Mouse (Mus musculus) forebrain, embryonic 13.5 days (tissue): ENCODE results near the gene Gm9803. TPM values are rescaled to one million over a fixed set of nuclear protein-coding genes. Genes with fewer than 3 reads are reported as not detected.

Source experiments
- ATAC-seq: fragments of 200-750 bp; cut with Nextera tagmentation; 2 replicates; pipeline ENCODE4 v1.8.0; 2017
- H3K27ac ChIP-seq: fragments of 300-500 bp; sonication (generic); 2 replicates; pipeline ENCODE4 v1.5.1; 2015; ENCODE audit warnings: inconsistent platforms, mild to moderate bottlenecking, moderate library complexity
- H3K27me3 ChIP-seq: fragments of 300-500 bp; sonication (generic); 2 replicates; pipeline ENCODE4 v1.6.1; 2015; ENCODE audit warnings: mild to moderate bottlenecking, inconsistent platforms
- H3K36me3 ChIP-seq: fragments of 300-500 bp; sonication (generic); 2 replicates; pipeline ENCODE4 v1.6.1; 2015; ENCODE audit warnings: mild to moderate bottlenecking, inconsistent platforms; ENCODE audit not compliant: poor library complexity, severe bottlenecking
- H3K4me1 ChIP-seq: fragments of 300-500 bp; sonication (generic); 2 replicates; pipeline ENCODE4 v1.6.1; 2015; ENCODE audit warnings: inconsistent platforms
- H3K4me2 ChIP-seq: fragments of 300-500 bp; sonication (generic); 2 replicates; pipeline ENCODE4 v1.6.1; 2015; ENCODE audit warnings: inconsistent platforms, mild to moderate bottlenecking, moderate library complexity
- H3K4me3 ChIP-seq: fragments of 300-500 bp; sonication (generic); 2 replicates; pipeline ENCODE4 v1.5.1; 2015; ENCODE audit warnings: mild to moderate bottlenecking, inconsistent platforms
- H3K9ac ChIP-seq: fragments of 300-500 bp; sonication (generic); 2 replicates; pipeline ENCODE4 v1.6.1; 2015; ENCODE audit warnings: mild to moderate bottlenecking, inconsistent platforms
- H3K9me3 ChIP-seq: fragments of 300-500 bp; sonication (generic); replicated peaks from 2 replicates; pipeline ENCODE4 v1.6.1; 2016; ENCODE audit warnings: inconsistent platforms
- WGBS: fragments of 180-500 bp; shearing (Covaris S2); methylation state at CpG from one replicate; pipeline ENCODE4 v1.1.7; 2015; 5-methylcytosine and 5-hydroxymethylcytosine counted together
- polyA plus RNA-seq: library from polyadenylated mRNA; unstranded; fragments of >200 nt; fragmentation: Nextera tagmentation; extraction: Ambion mirVana; gene quantifications from 2 replicates; pipeline ENCODE4 v1.2.1, GENCODE M21; 2015

Gm9803 gene
- polyA plus RNA-seq, 1 experiment from 2014 or later = 23.4 TPM

GRCm38 (mm10) chr10:43557630-43558165 lies 33.8 kb downstream of the Gm9803 start:
- WGBS = 91% methylated on average over 5 of the region's 5 CpGs
- H3K4me2 ChIP-seq = no peak overlapping the region
- no peak for ATAC-seq
- no peak overlapping the region for H3K4me3 ChIP-seq
- H3K9me3 ChIP-seq = no peaks in the 10 kb centered on the region
- H3K27ac ChIP-seq = no peak overlapping the region
- H3K36me3 ChIP-seq = no peaks in the 10 kb centered on the region
- H3K9ac ChIP-seq = no peak overlapping the region
- H3K27me3 ChIP-seq = no peaks in the 10 kb centered on the region
- no peaks in the 10 kb centered on the region for H3K4me1 ChIP-seq

- H3K27me3 ChIP-seq = no peaks in the 10 kb centered on the region
- H3K9me3 ChIP-seq = no peaks in the 10 kb centered on the region
- no peak overlapping the region for H3K4me2 ChIP-seq
- H3K36me3 ChIP-seq = no peaks in the 10 kb centered on the region
- no peak overlapping the region for H3K9ac ChIP-seq
- H3K4me1 ChIP-seq = no peaks in the 10 kb centered on the region
- peak; percentile 48; the same call in 1 of the 2 replicates for ATAC-seq
- no peak overlapping the region for H3K4me3 ChIP-seq
- H3K27ac ChIP-seq = no peak overlapping the region
- WGBS = 80% methylated on average over 11 of the region's 11 CpGs
Measured at GRCm38 (mm10) chr10:43559313-43559712, 35.4 kb downstream of the Gm9803 start.

- whole genome bisulfite sequencing = 43% methylated on average over 2 of the region's 2 CpGs
- H3K27ac ChIP-seq = no peak overlapping the region
- no peaks in the 10 kb centered on the region for H3K4me1 ChIP-seq
- no peaks in the 10 kb centered on the region for H3K27me3 ChIP-seq
- H3K4me2 ChIP-seq = no peak overlapping the region
- no peaks in the 10 kb centered on the region for H3K9me3 ChIP-seq
- no peak overlapping the region for H3K9ac ChIP-seq
- H3K4me3 ChIP-seq = no peak overlapping the region
- no peaks in the 10 kb centered on the region for H3K36me3 ChIP-seq
- ATAC-seq = no peak
Measured at GRCm38 (mm10) chr10:43560765-43561164, 36.9 kb downstream of the Gm9803 start.

GRCm38 (mm10) chr10:43561311-43561710 lies 37.4 kb downstream of the Gm9803 start:
- no peak overlapping the region for H3K4me2 ChIP-seq
- no peak overlapping the region for H3K27ac ChIP-seq
- ATAC-seq = no peak
- H3K27me3 ChIP-seq = no peaks in the 10 kb centered on the region
- H3K4me1 ChIP-seq = no peaks in the 10 kb centered on the region
- H3K9me3 ChIP-seq = no peaks in the 10 kb centered on the region
- 89% methylated on average over 2 of the region's 2 CpGs for WGBS
- H3K4me3 ChIP-seq = no peak overlapping the region
- no peak overlapping the region for H3K9ac ChIP-seq
- H3K36me3 ChIP-seq = no peaks in the 10 kb centered on the region

Other genes starting within 250 kb of the Gm9803 start
- 3.8 and 5.0 TPM in 2 replicates for gene Bend3, start 45.3 kb upstream of the Gm9803 start, polyA plus RNA-seq
- 63.0 and 65.2 TPM in 2 replicates for gene 1700021F05Rik, start 16.9 kb downstream of the Gm9803 start, polyA plus RNA-seq
- 700 and 710 TPM in 2 replicates for gene Cd24a, start 54.2 kb downstream of the Gm9803 start, polyA plus RNA-seq